Mouse (Mus musculus) adrenal gland, postnatal 36 days (tissue): ENCODE measurements at regions not wholly inside any gene's neighbourhood (a gene's known extent, or its start where the extent isn't known, plus 50 kb on each side); places are given as distances from the start of the nearest gene placed in this dataset.

Experiments used
- DNase-seq, 2 experiments: peaks; one replicate each; pipeline ENCODE4 v3.0.0; 2021; ENCODE audit warnings: mixed read lengths in 1 of 2

GRCm38 (mm10) chr6:98754487-98754886 is 411.9 kb upstream of the Gm765 start:
- DNase-seq = peak in 1 of 2 experiments; percentile 3

GRCm38 (mm10) chr6:98748618-98749017 is 406.1 kb upstream of the Gm765 start:
- no peak for DNase-seq

GRCm38 (mm10) chr6:98746976-98747375 is 404.4 kb upstream of the Gm765 start:
- DNase-seq = no peak

- DNase-seq = no peak
Measured at GRCm38 (mm10) chr6:98740447-98740846, 397.9 kb upstream of the Gm765 start.

- DNase-seq = peak; percentile 5 to 6
Measured at GRCm38 (mm10) chr6:98731010-98731530, 388.5 kb upstream of the Gm765 start.

- no peak for DNase-seq
Measured at GRCm38 (mm10) chr6:98726605-98727144, 384.1 kb upstream of the Gm765 start.

- no peak for DNase-seq
Measured at GRCm38 (mm10) chr6:98704887-98705622, 362.5 kb upstream of the Gm765 start.

- no peak for DNase-seq
Measured at GRCm38 (mm10) chr6:98697571-98697970, 355.0 kb upstream of the Gm765 start.

- DNase-seq = no peak
Measured at GRCm38 (mm10) chr6:98693411-98693810, 350.9 kb upstream of the Gm765 start.

GRCm38 (mm10) chr6:98690133-98690532 is 347.6 kb upstream of the Gm765 start:
- DNase-seq = no peak

GRCm38 (mm10) chr6:98689395-98689794 is 346.8 kb upstream of the Gm765 start:
- DNase-seq = no peak

- DNase-seq = no peak
Measured at GRCm38 (mm10) chr6:98688624-98689023, 346.1 kb upstream of the Gm765 start.

GRCm38 (mm10) chr6:98666388-98666989 is 323.9 kb upstream of the Gm765 start:
- no peak for DNase-seq

GRCm38 (mm10) chr6:98651827-98652226 is 309.3 kb upstream of the Gm765 start:
- DNase-seq = no peak

- no peak for DNase-seq
Measured at GRCm38 (mm10) chr6:98651315-98651714, 308.8 kb upstream of the Gm765 start.

- DNase-seq = no peak
Measured at GRCm38 (mm10) chr6:98640316-98640715, 297.8 kb upstream of the Gm765 start.

- DNase-seq = no peak
Measured at GRCm38 (mm10) chr6:98635816-98636215, 293.3 kb upstream of the Gm765 start.

- no peak for DNase-seq
Measured at GRCm38 (mm10) chr6:98632278-98633063, 289.9 kb upstream of the Gm765 start.

GRCm38 (mm10) chr6:98631269-98631668 is 288.7 kb upstream of the Gm765 start:
- no peak for DNase-seq

GRCm38 (mm10) chr6:98629646-98630045 is 287.1 kb upstream of the Gm765 start:
- no peak for DNase-seq

GRCm38 (mm10) chr6:98626435-98626834 is 283.9 kb upstream of the Gm765 start:
- DNase-seq = no peak

- DNase-seq = no peak
Measured at GRCm38 (mm10) chr6:98620886-98621285, 278.3 kb upstream of the Gm765 start.

GRCm38 (mm10) chr6:98613030-98613429 is 270.5 kb upstream of the Gm765 start:
- no peak for DNase-seq
